Mouse (Mus musculus) forebrain, embryonic 12.5 days (tissue): ENCODE measurements around the gene Atr. TPM values are rescaled to one million over a fixed set of nuclear protein-coding genes. Genes with fewer than 3 reads are reported as not detected.

Experiments
- polyA plus RNA-seq: library from polyadenylated mRNA; unstranded; fragments of >200 nt; fragmentation: Nextera tagmentation; extraction: Ambion mirVana; gene quantifications from 2 replicates; pipeline ENCODE4 v1.2.1, GENCODE M21; 2016

Gene Atr
- polyA plus RNA-seq, 1 experiment from 2014 or later: 26.6 TPM

Other genes starting within 250 kb of the Atr start
- 2.6 and 3.4 TPM in 2 replicates for gene Pcolce2, start 220.0 kb upstream of the Atr start, polyA plus RNA-seq
- 4.7 and 4.8 TPM in 2 replicates for gene Trpc1, start 107.2 kb upstream of the Atr start, polyA plus RNA-seq
- gene Pls1, start 12.3 kb upstream of the Atr start, polyA plus RNA-seq: 5.1 and 5.8 TPM in 2 replicates
- 22.0 and 26.8 TPM in 2 replicates for gene Xrn1, start 97.2 kb downstream of the Atr start, polyA plus RNA-seq